Mouse (Mus musculus): ENCODE measurements around the gene Slc9a6. TPM values are rescaled to one million over a fixed set of nuclear protein-coding genes. Genes with fewer than 3 reads are reported as not detected.

Gene Slc9a6
- total RNA-seq (2012; rRNA removed) (11.4 and 11.5 TPM in 2 replicates), polyA plus RNA-seq (2012; ENCODE audit: insufficient read depth in 1 of 2, insufficient read length in 2 of 2, low read depth in 1 of 2, low replicate concordance in 2 of 2, missing spikeins in 1 of 2) (10 to 100 TPM in 1 of 2 experiments, not detected in 1; 12.6 TPM)

GRCm38 (mm10) chrX:56609623-56610317, at the start of gene Slc9a6:
TSS of gene Slc9a6 (plus strand) at chrX:56609757.
- Histone ChIP-seq H3K9ac (ENCODE audit: control insufficient read depth, low read depth, low read length, poor library complexity, severe bottlenecking) (peak within 1 kb of the TSS; percentile 74), H3K4me3 (ENCODE audit: control insufficient read depth in 1 of 2, insufficient read depth in 1 of 2, low read depth in 2 of 2, low read length in 2 of 2) (peak within 1 kb of the TSS; percentile 79 to 96), H3K36me3 (ENCODE audit: control insufficient read depth in 1 of 2, insufficient read depth in 2 of 2, low read length in 2 of 2) (peaks cover 0 to 25% of the 10 kb centered on the region in 2 experiments; a peak in 2 of 4 replicates), H3K27me3 (ENCODE audit: control insufficient read depth in 1 of 2, insufficient read depth in 2 of 2, low read length in 2 of 2) (no peaks in the 10 kb centered on the region), H3K79me2 (ENCODE audit: control insufficient read depth, insufficient read depth, low read length, poor library complexity) (no peaks in the 10 kb centered on the region; the same call in 1 of the 2 replicates), H3K9me3 (replicated peaks; ENCODE audit: insufficient read depth, low read length) (no peaks in the 10 kb centered on the region), H3K27ac (ENCODE audit: control insufficient read depth, low read depth, low read length) (peak within 1 kb of the TSS; percentile 97), H3K4me1 (ENCODE audit: control insufficient read depth in 1 of 2, insufficient read depth in 2 of 2, low read length in 2 of 2) (peaks cover 3 to 31% of the 10 kb centered on the region in 2 experiments; a peak in 3 of 4 replicates)
- TF ChIP-seq POLR2A (IDR thresholded peaks at IDR 0.05; ENCODE audit: control insufficient read depth in 1 of 2, insufficient read depth in 1 of 2, low read depth in 1 of 2, low read length in 2 of 2, poor library complexity in 1 of 2), result peak in 1 of 2 experiments; percentile 50; a peak in 1 of 4 replicates
- no peak for TF ChIP-seq ELF1 (IDR thresholded peaks at IDR 0.05; ENCODE audit: low read depth, low read length)
- TF ChIP-seq MAFK (IDR thresholded peaks at IDR 0.05; ENCODE audit: borderline replicate concordance, low read depth, low read length), result no peak
- TF ChIP-seq ETS1 (IDR thresholded peaks at IDR 0.05; ENCODE audit: low read depth, low read length), result no peak
- TF ChIP-seq USF1 (IDR thresholded peaks at IDR 0.05; ENCODE audit: low read depth, low read length), result no peak
- TF ChIP-seq SIN3A (IDR thresholded peaks at IDR 0.05; ENCODE audit: low read length), result no peak
- no peak for TF ChIP-seq GATA1 (IDR thresholded peaks at IDR 0.05; ENCODE audit: low read depth, low read length)
- TF ChIP-seq ZMIZ1 (IDR thresholded peaks at IDR 0.05; ENCODE audit: low read depth, low read length), result no peak
- TF ChIP-seq HCFC1 (IDR thresholded peaks at IDR 0.05; ENCODE audit: low read depth, low read length), result peak; percentile 56; the same call in 1 of the 2 replicates
- TF ChIP-seq NELFE (IDR thresholded peaks at IDR 0.05; ENCODE audit: low read depth, low read length), result peak; percentile 35; the same call in 1 of the 2 replicates
- TF ChIP-seq TCF12 (IDR thresholded peaks at IDR 0.05; ENCODE audit: low read depth, low read length), result no peak
- TF ChIP-seq MXI1 (IDR thresholded peaks at IDR 0.05; ENCODE audit: low read depth, low read length), result no peak
- no peak for TF ChIP-seq TBP (IDR thresholded peaks at IDR 0.05; ENCODE audit: low read depth, low read length)
- TF ChIP-seq EP300 (IDR thresholded peaks at IDR 0.05; ENCODE audit: low read depth in 1 of 2, low read length in 2 of 2), result no peak
- peak; percentile 82 for DNase-seq (ENCODE audit: low read depth, low spot score)

GRCm38 (mm10) chrX:56572465-56572864, 37.1 kb upstream of the Slc9a6 start:
- peak; percentile 54 for DNase-seq (ENCODE audit: low read depth, low spot score)

More at GRCm38 (mm10) chrX:56572465-56572864, 37.1 kb upstream of the Slc9a6 start:
- H3K79me2 ChIP-seq (ENCODE audit: control insufficient read depth, insufficient read depth, low read length, poor library complexity), result no peaks in the 10 kb centered on the region
- no peaks in the 10 kb centered on the region for H3K9me3 ChIP-seq (replicated peaks; ENCODE audit: insufficient read depth, low read length)
- no peaks in the 10 kb centered on the region for H3K4me1 ChIP-seq (ENCODE audit: control insufficient read depth in 1 of 2, insufficient read depth in 2 of 2, low read length in 2 of 2)
- TF ChIP-seq SMC3 (IDR thresholded peaks at IDR 0.05; ENCODE audit: low read depth, low read length), result peak; percentile 81
- TF ChIP-seq CTCF (IDR thresholded peaks at IDR 0.05 in 2 of 3, conservative IDR thresholded peaks at IDR 0.05 in 1 of 3; ENCODE audit: control insufficient read depth in 1 of 3, insufficient read depth in 1 of 3, low read depth in 2 of 3, low read length in 3 of 3, poor library complexity in 1 of 3, severe bottlenecking in 1 of 3), result peak; percentile 47 to 71 (median 63)
- TF ChIP-seq CHD2 (IDR thresholded peaks at IDR 0.05; ENCODE audit: low read length), result no peak
- TF ChIP-seq SIN3A (IDR thresholded peaks at IDR 0.05; ENCODE audit: low read length), result no peak
- peak; percentile 72 for TF ChIP-seq RAD21 (IDR thresholded peaks at IDR 0.05; ENCODE audit: low read depth, low read length)
- TF ChIP-seq ZC3H11A (IDR thresholded peaks at IDR 0.05; ENCODE audit: low read depth, low read length), result peak; percentile 61
- no peak overlapping the region for H3K4me3 ChIP-seq (ENCODE audit: control insufficient read depth in 1 of 2, insufficient read depth in 1 of 2, low read depth in 2 of 2, low read length in 2 of 2)
- H3K9ac ChIP-seq (ENCODE audit: control insufficient read depth, low read depth, low read length, poor library complexity, severe bottlenecking), result no peak overlapping the region
- no peaks in the 10 kb centered on the region for H3K27me3 ChIP-seq (ENCODE audit: control insufficient read depth in 1 of 2, insufficient read depth in 2 of 2, low read length in 2 of 2)
- H3K36me3 ChIP-seq (ENCODE audit: control insufficient read depth in 1 of 2, insufficient read depth in 2 of 2, low read length in 2 of 2), result no peaks in the 10 kb centered on the region
- no peak overlapping the region for H3K27ac ChIP-seq (ENCODE audit: control insufficient read depth, low read depth, low read length)
